Mouse (Mus musculus) kidney, postnatal 36 days (tissue): Measurements from ENCODE around the gene Tmem161a.
A peak's percentile ranks its signal among the peaks of the same experiment; 100 is the strongest.

ENCODE experiments used
- DNase-seq, 2 experiments: peaks; one replicate each; pipeline ENCODE4 v3.0.0; 2021 to 2022; ENCODE audit warnings: mixed read lengths in 2 of 2

The Tmem161a gene

GRCm38 (mm10) chr8:70160015-70160414 is 12.1 kb upstream of the Tmem161a start:
- DNase-seq = no peak

- no peak for DNase-seq
These were observed 8.8 kb upstream of the Tmem161a start for GRCm38 (mm10) chr8:70163316-70163715.

GRCm38 (mm10) chr8:70166504-70167110 is 5.5 kb upstream of the Tmem161a start:
- DNase-seq = peak; percentile 36 to 84

GRCm38 (mm10) chr8:70170116-70170515 is 2.0 kb upstream of the Tmem161a start:
- no peak for DNase-seq

- DNase-seq = peak; percentile 78 to 81
These were observed 1.4 kb upstream of the Tmem161a start for GRCm38 (mm10) chr8:70170748-70171147.

GRCm38 (mm10) chr8:70171240-70171639 is 916 bp upstream of the Tmem161a start:
- DNase-seq = no peak

GRCm38 (mm10) chr8:70173320-70173719 is 1.2 kb downstream of the Tmem161a start:
- no peak for DNase-seq

- DNase-seq = no peak
These were observed 1.9 kb downstream of the Tmem161a start for GRCm38 (mm10) chr8:70174079-70174478.

- no peak for DNase-seq
These were observed 6.1 kb downstream of the Tmem161a start for GRCm38 (mm10) chr8:70178231-70178630.

GRCm38 (mm10) chr8:70179082-70179481 is 6.9 kb downstream of the Tmem161a start:
- DNase-seq = peak; percentile 20 to 25

- peak in 1 of 2 experiments; percentile 15 for DNase-seq
These were observed 9.2 kb downstream of the Tmem161a start for GRCm38 (mm10) chr8:70181212-70181902.

GRCm38 (mm10) chr8:70181903-70182252 is 9.7 kb downstream of the Tmem161a start:
- DNase-seq = peak in 1 of 2 experiments; percentile 15

- no peak for DNase-seq
These were observed 11.0 kb downstream of the Tmem161a start for GRCm38 (mm10) chr8:70183194-70183593.

- DNase-seq = peak; percentile 93 to 94
These were observed 16.6 kb downstream of the Tmem161a start for GRCm38 (mm10) chr8:70188707-70189106.

GRCm38 (mm10) chr8:70193238-70193637 is 21.1 kb downstream of the Tmem161a start:
- DNase-seq = peak; percentile 76 to 89

GRCm38 (mm10) chr8:70194191-70194590 is 22.0 kb downstream of the Tmem161a start:
- peak in 1 of 2 experiments; percentile 42 for DNase-seq

- DNase-seq = no peak
These were observed 23.6 kb downstream of the Tmem161a start for GRCm38 (mm10) chr8:70195762-70196161.

GRCm38 (mm10) chr8:70197603-70198002 is 25.4 kb downstream of the Tmem161a start:
- DNase-seq = peak; percentile 54 to 79

- DNase-seq = peak; percentile 61 to 65
These were observed 28.0 kb downstream of the Tmem161a start for GRCm38 (mm10) chr8:70200098-70200681.

- DNase-seq = no peak
These were observed 29.3 kb downstream of the Tmem161a start for GRCm38 (mm10) chr8:70201417-70201816.

- DNase-seq = no peak
These were observed 30.9 kb downstream of the Tmem161a start for GRCm38 (mm10) chr8:70203072-70203471.

- no peak for DNase-seq
These were observed 32.6 kb downstream of the Tmem161a start for GRCm38 (mm10) chr8:70204757-70205156.

- peak; percentile 64 to 81 for DNase-seq
These were observed 36.0 kb downstream of the Tmem161a start for GRCm38 (mm10) chr8:70208130-70208529.

- peak in 1 of 2 experiments; percentile 48 for DNase-seq
These were observed 38.4 kb downstream of the Tmem161a start for GRCm38 (mm10) chr8:70210538-70210937.
